Mouse (Mus musculus): ENCODE measurements around the gene Mto1.
"Not testable (repeated sequence)": the region's sequence is repeated elsewhere in the genome, so short reads cannot be mapped to it uniquely, and the experiment has no call there.

DNA sequence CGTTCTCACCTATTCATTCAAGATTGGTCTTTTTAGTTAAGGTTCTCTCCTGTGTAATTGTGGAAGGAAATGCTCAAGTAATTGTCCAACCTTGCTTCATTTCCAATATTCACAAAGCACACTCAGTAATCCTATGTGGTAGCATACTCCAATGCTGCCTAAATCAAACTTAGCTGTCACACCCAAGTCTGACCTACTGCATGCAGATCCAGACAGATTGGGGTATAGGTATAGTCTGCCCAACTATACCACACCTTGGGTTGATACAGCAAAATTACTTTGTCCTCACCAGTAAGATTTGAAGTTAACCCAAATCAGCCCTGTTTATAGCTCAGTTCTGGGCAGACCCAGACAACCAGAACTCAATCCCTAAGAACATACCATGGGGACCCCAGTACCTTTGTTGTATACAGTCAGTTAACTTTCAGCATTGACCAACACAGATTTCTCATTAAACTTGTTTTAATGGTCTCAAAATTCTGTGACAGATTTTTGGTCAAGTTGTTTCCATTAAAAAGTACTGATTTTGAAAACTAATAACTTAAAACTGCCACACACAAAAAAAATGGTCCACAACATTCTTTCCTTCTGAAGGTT, 30.1 kb downstream of the Mto1 start:
- TF ChIP-seq POLR2A, CTCF (IDR thresholded peaks at IDR 0.05; ENCODE audit: extremely low read depth, insufficient read depth, low read length): not testable (repeated sequence)

Data from cortical plate, adult 2 months (tissue).